Mouse (Mus musculus) lung, embryonic 15.5 days (tissue): ENCODE measurements around the gene Hist1h1c. TPM values are rescaled to one million over a fixed set of nuclear protein-coding genes. Genes with fewer than 3 reads are reported as not detected.
"Not testable (repeated sequence)": the region's sequence is repeated elsewhere in the genome, so short reads cannot be mapped to it uniquely, and the experiment has no call there.

Experiments used
- ATAC-seq: fragments of 200-750 bp; cut with Nextera tagmentation; 2 replicates; pipeline ENCODE4 v1.8.0; 2017; ENCODE audit warnings: moderate number of reproducible peaks, borderline replicate concordance; ENCODE audit not compliant: low FRiP score, low TSS enrichment; ENCODE audit errors: extremely low read depth
- H3K27ac ChIP-seq: fragments of 300-500 bp; sonication (generic); 2 replicates; pipeline ENCODE4 v1.5.1; 2015; ENCODE audit warnings: moderate library complexity, mild to moderate bottlenecking, inconsistent platforms
- H3K27me3 ChIP-seq: fragments of 300-500 bp; sonication (generic); 2 replicates; pipeline ENCODE4 v1.6.1; 2015; ENCODE audit warnings: inconsistent platforms
- H3K36me3 ChIP-seq: fragments of 300-500 bp; sonication (generic); 2 replicates; pipeline ENCODE4 v1.6.1; 2015; ENCODE audit warnings: inconsistent platforms
- H3K4me1 ChIP-seq: fragments of 300-500 bp; sonication (generic); 2 replicates; pipeline ENCODE4 v1.6.1; 2015; ENCODE audit warnings: inconsistent platforms
- H3K4me2 ChIP-seq: fragments of 300-500 bp; sonication (generic); 2 replicates; pipeline ENCODE4 v1.6.1; 2015; ENCODE audit warnings: inconsistent platforms, mild to moderate bottlenecking, moderate library complexity
- H3K4me3 ChIP-seq: fragments of 300-500 bp; sonication (generic); 2 replicates; pipeline ENCODE4 v1.5.1; 2015; ENCODE audit warnings: mild to moderate bottlenecking, inconsistent platforms
- H3K9ac ChIP-seq: fragments of 300-500 bp; sonication (generic); 2 replicates; pipeline ENCODE4 v1.6.1; 2015; ENCODE audit warnings: inconsistent platforms
- H3K9me3 ChIP-seq: fragments of 300-500 bp; sonication (generic); 2 replicates; pipeline ENCODE4 v1.6.1; 2016; ENCODE audit warnings: inconsistent platforms
- WGBS: fragments of 180-500 bp; shearing (Covaris S2); methylation state at CpG from one replicate; pipeline ENCODE4 v1.1.7; 2015; 5-methylcytosine and 5-hydroxymethylcytosine counted together
- polyA plus RNA-seq: library from polyadenylated mRNA; unstranded; fragments of >200 nt; fragmentation: Nextera tagmentation; extraction: Ambion mirVana; gene quantifications from 2 replicates; pipeline ENCODE4 v1.2.1, GENCODE M21; 2015

Gene Hist1h1c
- polyA plus RNA-seq, 1 experiment from 2014 or later: 37.0 TPM

- ATAC-seq: no peak
- Histone ChIP-seq H3K4me2 (peak overlapping the region; percentile 63), H3K9ac (peak overlapping the region; percentile 34), H3K9me3 (no peaks in the 10 kb centered on the region), H3K4me1 (peaks cover 24% of the 10 kb centered on the region), H3K4me3 (peak overlapping the region; percentile 34; the same call in 1 of the 2 replicates), H3K36me3 (no peaks in the 10 kb centered on the region), H3K27me3 (no peaks in the 10 kb centered on the region), H3K27ac (peak overlapping the region; percentile 98)
- 2% methylated on average over 4 of the region's 4 CpGs for WGBS
These were observed 9.3 kb downstream of the Hist1h1c start for GRCm38 (mm10) chr13:23747892-23748288.

GRCm38 (mm10) chr13:23749563-23750121 is 11.0 kb downstream of the Hist1h1c start:
- 83% methylated on average over 5 of the region's 5 CpGs for WGBS

GRCm38 (mm10) chr13:23750839-23751477 is 12.3 kb downstream of the Hist1h1c start, which contains the start of gene Hist1h2ab:
Hist1h2ab (plus strand) TSS chr13:23751126.
- under 1% methylated on average over 32 of the region's 47 CpGs for WGBS
- not testable (repeated sequence) for H3K9me3 ChIP-seq
- H3K27ac ChIP-seq: peak within 1 kb of the TSS; percentile 98

More at GRCm38 (mm10) chr13:23749563-23750121, 11.0 kb downstream of the Hist1h1c start:
- no peaks in the 10 kb centered on the region for H3K36me3 ChIP-seq
- H3K27ac ChIP-seq: peak overlapping the region; percentile 87
- H3K4me3 ChIP-seq: no peak overlapping the region
- no peak overlapping the region for H3K9ac ChIP-seq
- no peak for ATAC-seq
- H3K4me2 ChIP-seq: no peak overlapping the region
- peaks cover 31% of the 10 kb centered on the region for H3K4me1 ChIP-seq
- no peaks in the 10 kb centered on the region for H3K27me3 ChIP-seq
- H3K9me3 ChIP-seq: no peaks in the 10 kb centered on the region

GRCm38 (mm10) chr13:23751478-23751956 is 12.9 kb downstream of the Hist1h1c start:
- ATAC-seq: no peak
- Histone ChIP-seq H3K9me3 (no peaks in the 10 kb centered on the region), H3K4me1 (peaks cover 30% of the 10 kb centered on the region), H3K27me3 (no peaks in the 10 kb centered on the region), H3K36me3 (no peaks in the 10 kb centered on the region), H3K4me2 (peak overlapping the region; percentile 59), H3K9ac (peak overlapping the region; percentile 44), H3K27ac (peak overlapping the region; percentile 98), H3K4me3 (peak overlapping the region; percentile 44)
- WGBS: under 1% methylated on average over 11 of the region's 11 CpGs

More at GRCm38 (mm10) chr13:23750839-23751477, 12.3 kb downstream of the Hist1h1c start, which contains the start of gene Hist1h2ab:
- H3K27me3 ChIP-seq, H3K36me3 ChIP-seq: not testable (repeated sequence)
- Histone ChIP-seq H3K4me1 (peaks cover 30% of the 10 kb centered on the region), H3K9ac (peak within 1 kb of the TSS; percentile 44), H3K4me2 (peak within 1 kb of the TSS; percentile 59), H3K4me3 (peak within 1 kb of the TSS; percentile 44)
- ATAC-seq: peak; percentile 44

- H3K9ac ChIP-seq: peak within 1 kb of the TSS; percentile 54
- H3K4me3 ChIP-seq: peak within 1 kb of the TSS; percentile 44
- H3K4me1 ChIP-seq: peaks cover 28% of the 10 kb centered on the region
- H3K27me3 ChIP-seq, H3K36me3 ChIP-seq, H3K9me3 ChIP-seq: not testable (repeated sequence)
- peak within 1 kb of the TSS; percentile 59 for H3K4me2 ChIP-seq
- under 1% methylated on average over 18 of the region's 47 CpGs for WGBS
- ATAC-seq: peak; percentile 89
- H3K27ac ChIP-seq: peak within 1 kb of the TSS; percentile 98
These were observed 13.6 kb downstream of the Hist1h1c start, which contains the start of gene Hist1h3b for GRCm38 (mm10) chr13:23752067-23752741. Hist1h3b (plus strand) TSS chr13:23752267.

GRCm38 (mm10) chr13:23752742-23753172 is 14.1 kb downstream of the Hist1h1c start:
- peak overlapping the region; percentile 39 for H3K4me3 ChIP-seq
- H3K4me2 ChIP-seq: peak overlapping the region; percentile 52
- ATAC-seq: no peak
- H3K9ac ChIP-seq: peak overlapping the region; percentile 54
- H3K27me3 ChIP-seq: no peaks in the 10 kb centered on the region
- H3K9me3 ChIP-seq: no peaks in the 10 kb centered on the region
- peak overlapping the region; percentile 87 for H3K27ac ChIP-seq
- peaks cover 27% of the 10 kb centered on the region for H3K4me1 ChIP-seq
- no peaks in the 10 kb centered on the region for H3K36me3 ChIP-seq
- 3% methylated on average over 6 of the region's 6 CpGs for WGBS

GRCm38 (mm10) chr13:23753314-23754078 is 14.9 kb downstream of the Hist1h1c start:
- WGBS: 37% methylated on average over 4 of the region's 4 CpGs
- ATAC-seq: no peak
- H3K27me3 ChIP-seq: no peaks in the 10 kb centered on the region
- H3K9ac ChIP-seq: no peak overlapping the region
- H3K4me3 ChIP-seq: peak overlapping the region; percentile 39
- peak overlapping the region; percentile 52 for H3K4me2 ChIP-seq
- H3K27ac ChIP-seq: peak overlapping the region; percentile 87
- peaks cover 20% of the 10 kb centered on the region for H3K4me1 ChIP-seq
- H3K36me3 ChIP-seq: no peaks in the 10 kb centered on the region
- H3K9me3 ChIP-seq: no peaks in the 10 kb centered on the region

- H3K4me2 ChIP-seq: no peak overlapping the region
- H3K4me1 ChIP-seq: peaks cover 25% of the 10 kb centered on the region
- no peak overlapping the region for H3K4me3 ChIP-seq
- H3K27ac ChIP-seq: 0 out of 2 replicates have a peak overlapping the region, but pooled peaks have one; percentile 1
- H3K36me3 ChIP-seq: no peaks in the 10 kb centered on the region
- no peaks in the 10 kb centered on the region for H3K9me3 ChIP-seq
- H3K27me3 ChIP-seq: no peaks in the 10 kb centered on the region
- no peak for ATAC-seq
- H3K9ac ChIP-seq: no peak overlapping the region
These were observed 16.4 kb downstream of the Hist1h1c start for GRCm38 (mm10) chr13:23755000-23755399.

- peak within 1 kb of the TSS; percentile 95 for H3K27ac ChIP-seq
- H3K9me3 ChIP-seq: no peaks in the 10 kb centered on the region
- peak within 1 kb of the TSS; percentile 59 for H3K9ac ChIP-seq
- peak within 1 kb of the TSS; percentile 66 for H3K4me2 ChIP-seq
- H3K4me1 ChIP-seq: peaks cover 29% of the 10 kb centered on the region
- no peaks in the 10 kb centered on the region for H3K27me3 ChIP-seq
- no peaks in the 10 kb centered on the region for H3K36me3 ChIP-seq
- peak; percentile 71; the same call in 1 of the 2 replicates for ATAC-seq
- peak within 1 kb of the TSS; percentile 42 for H3K4me3 ChIP-seq
- WGBS: under 1% methylated on average over 19 of the region's 22 CpGs
These were observed 18.2 kb downstream of the Hist1h1c start, which contains the start of gene Hist1h4b for GRCm38 (mm10) chr13:23756790-23757189. Hist1h4b (plus strand) TSS chr13:23757013.

- H3K4me3 ChIP-seq: peak overlapping the region; percentile 42
- peak overlapping the region; percentile 95 for H3K27ac ChIP-seq
- H3K9ac ChIP-seq: peak overlapping the region; percentile 59
- H3K27me3 ChIP-seq: no peaks in the 10 kb centered on the region
- H3K36me3 ChIP-seq: no peaks in the 10 kb centered on the region
- H3K4me2 ChIP-seq: peak overlapping the region; percentile 66
- WGBS: under 1% methylated on average over 18 of the region's 23 CpGs
- peaks cover 29% of the 10 kb centered on the region for H3K4me1 ChIP-seq
- no peak for ATAC-seq
- no peaks in the 10 kb centered on the region for H3K9me3 ChIP-seq
These were observed 18.7 kb downstream of the Hist1h1c start for GRCm38 (mm10) chr13:23757211-23757773.

GRCm38 (mm10) chr13:23757921-23758320 is 19.3 kb downstream of the Hist1h1c start:
- peaks cover 28% of the 10 kb centered on the region for H3K4me1 ChIP-seq
- H3K9ac ChIP-seq: no peak overlapping the region
- no peaks in the 10 kb centered on the region for H3K27me3 ChIP-seq
- no peak for ATAC-seq
- peak overlapping the region; percentile 66 for H3K4me2 ChIP-seq
- H3K4me3 ChIP-seq: no peak overlapping the region
- no peaks in the 10 kb centered on the region for H3K9me3 ChIP-seq
- peak overlapping the region; percentile 50 for H3K27ac ChIP-seq
- H3K36me3 ChIP-seq: no peaks in the 10 kb centered on the region
- 44% methylated on average over 3 of the region's 3 CpGs for WGBS
